Mouse (Mus musculus): ENCODE measurements at regions not wholly inside any gene's neighbourhood (a gene's known extent, or its start where the extent isn't known, plus 50 kb on each side); places are given as distances from the start of the nearest gene placed in this dataset.

GRCm38 (mm10) chr1:88809756-88810155, 107.7 kb upstream of the Arl4c start:
- TF ChIP-seq CTCF (conservative IDR thresholded peaks at IDR 0.05 in 1 of 2, IDR thresholded peaks at IDR 0.05 in 1 of 2; ENCODE audit: low read depth in 2 of 2, low read length in 2 of 2) (no peak), KAT2A (IDR thresholded peaks at IDR 0.05; ENCODE audit: insufficient replicate concordance, low read length) (no peak), USF1 (IDR thresholded peaks at IDR 0.05; ENCODE audit: low read depth, low read length) (no peak), UBTF (IDR thresholded peaks at IDR 0.05; ENCODE audit: low read depth, low read length) (no peak), MAX (IDR thresholded peaks at IDR 0.05; ENCODE audit: low read length) (no peak), SMC3 (IDR thresholded peaks at IDR 0.05; ENCODE audit: low read depth, low read length) (no peak), ZNF384 (IDR thresholded peaks at IDR 0.05; ENCODE audit: low read depth, low read length) (no peak)
